Mouse (Mus musculus): Measurements from ENCODE around the gene Npm1.

Gene Npm1

DNA sequence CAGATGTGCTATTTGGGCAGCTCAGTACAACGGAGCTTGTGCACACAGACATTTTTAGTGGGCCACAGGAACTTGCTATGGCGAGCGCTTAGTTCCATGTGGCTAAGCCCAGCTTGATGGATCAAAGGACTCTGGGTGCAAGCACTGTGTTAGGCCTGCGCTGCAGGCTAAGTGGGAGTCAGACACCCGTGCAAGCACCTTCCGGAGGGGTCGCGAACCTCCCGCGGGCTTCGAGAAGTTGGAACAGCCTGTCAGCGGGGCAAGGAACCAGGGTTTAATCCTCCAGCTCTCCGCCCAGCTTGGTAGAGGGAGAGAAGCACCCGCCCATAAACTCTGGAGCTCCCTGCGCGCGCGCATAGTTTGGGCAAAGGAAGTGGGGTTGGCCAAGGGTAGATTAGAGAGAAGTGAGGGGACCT, 17.7 kb upstream of the Npm1 start:
- DNase-seq (ENCODE audit: low read depth, low spot score), result no peak

DNA sequence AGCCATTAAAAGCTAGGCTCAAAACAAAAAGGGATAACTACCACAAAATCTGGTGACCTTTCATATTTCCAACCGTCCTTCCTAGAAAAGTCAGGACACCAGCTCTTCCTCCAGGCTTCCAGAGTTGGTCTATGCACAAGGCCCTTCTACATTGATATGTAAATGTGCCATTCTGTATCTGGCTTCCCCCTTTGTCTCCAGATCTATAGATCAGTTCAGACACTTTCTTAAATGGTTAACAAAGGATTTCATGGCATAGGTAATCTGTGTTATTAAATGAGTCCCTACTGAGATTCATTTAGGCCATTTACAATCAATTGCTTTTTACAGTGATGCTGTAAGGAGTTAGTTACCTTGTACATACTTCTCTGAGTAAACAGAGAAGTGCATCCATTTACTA, 16.8 kb upstream of the Npm1 start:
- no peak for DNase-seq (ENCODE audit: low read depth, low spot score)

- DNase-seq (ENCODE audit: low read depth, low spot score), result no peak
These were observed 13.7 kb upstream of the Npm1 start for GRCm38 (mm10) chr11:33176525-33177245.

GRCm38 (mm10) chr11:33175768-33176167, 12.8 kb upstream of the Npm1 start:
- DNase-seq (ENCODE audit: low read depth, low spot score), result no peak

DNA sequence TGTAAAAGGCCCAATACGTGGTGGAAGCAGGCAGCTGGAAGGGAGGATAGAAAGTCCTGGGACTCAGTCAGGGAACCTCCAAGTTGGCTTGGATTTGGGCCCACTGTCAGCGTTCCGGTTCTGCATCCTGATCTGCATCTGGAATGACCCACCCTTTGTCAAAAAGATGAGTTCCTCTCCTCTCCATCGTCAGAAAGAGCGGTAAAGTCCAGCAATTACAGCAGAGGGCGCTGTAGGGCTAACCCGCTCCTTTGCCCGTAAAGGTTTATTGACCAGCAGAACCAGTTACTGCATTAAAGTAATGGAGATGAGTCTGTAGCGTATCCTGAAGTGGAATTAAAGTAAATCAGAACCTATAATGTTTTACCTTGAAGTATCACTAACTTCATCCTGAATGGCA, 7.5 kb upstream of the Npm1 start:
- no peak for DNase-seq (ENCODE audit: low read depth, low spot score)

DNA sequence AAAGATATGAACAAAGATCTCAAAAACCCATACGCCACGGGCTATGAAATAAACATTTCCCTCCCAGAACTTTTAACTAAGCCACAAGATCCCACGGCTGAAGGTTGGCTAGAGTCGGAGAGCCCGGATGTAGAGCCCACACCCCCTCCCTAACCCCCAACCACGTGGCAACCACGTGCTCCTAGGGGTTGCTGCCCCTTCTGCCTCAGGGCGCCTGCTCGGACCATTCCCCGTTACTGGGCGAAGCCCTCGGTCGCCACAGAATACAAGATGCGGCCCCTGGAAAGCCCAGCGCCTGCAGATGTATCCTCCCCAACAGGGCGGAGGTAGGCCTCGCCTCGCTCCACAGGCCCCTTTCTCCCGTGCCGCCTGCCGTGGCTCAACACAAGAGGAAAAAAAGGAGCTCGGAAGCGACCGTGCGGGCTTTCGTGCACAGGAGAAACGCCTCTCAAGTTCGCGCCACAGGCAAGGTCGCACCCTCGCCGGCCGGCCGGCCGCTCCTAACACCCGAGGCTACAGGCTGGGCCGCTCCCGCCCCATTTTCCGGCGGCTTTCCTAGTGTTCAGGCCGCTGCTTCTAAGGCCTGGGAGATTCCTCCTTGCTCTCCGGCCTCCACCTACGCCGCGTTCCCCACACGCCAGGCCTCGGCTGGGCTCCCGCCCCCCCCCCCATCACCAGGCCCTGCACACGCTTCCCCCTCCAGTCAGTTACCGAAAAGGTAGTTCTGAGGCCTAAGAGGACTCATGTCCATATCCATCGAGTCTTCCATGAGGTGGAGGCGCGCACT, 602 bp downstream of the Npm1 start:
- DNase-seq (ENCODE audit: low read depth, low spot score), result peak; percentile 82

GRCm38 (mm10) chr11:33159741-33160140, 3.3 kb downstream of the Npm1 start:
- no peak for DNase-seq (ENCODE audit: low read depth, low spot score)

DNA sequence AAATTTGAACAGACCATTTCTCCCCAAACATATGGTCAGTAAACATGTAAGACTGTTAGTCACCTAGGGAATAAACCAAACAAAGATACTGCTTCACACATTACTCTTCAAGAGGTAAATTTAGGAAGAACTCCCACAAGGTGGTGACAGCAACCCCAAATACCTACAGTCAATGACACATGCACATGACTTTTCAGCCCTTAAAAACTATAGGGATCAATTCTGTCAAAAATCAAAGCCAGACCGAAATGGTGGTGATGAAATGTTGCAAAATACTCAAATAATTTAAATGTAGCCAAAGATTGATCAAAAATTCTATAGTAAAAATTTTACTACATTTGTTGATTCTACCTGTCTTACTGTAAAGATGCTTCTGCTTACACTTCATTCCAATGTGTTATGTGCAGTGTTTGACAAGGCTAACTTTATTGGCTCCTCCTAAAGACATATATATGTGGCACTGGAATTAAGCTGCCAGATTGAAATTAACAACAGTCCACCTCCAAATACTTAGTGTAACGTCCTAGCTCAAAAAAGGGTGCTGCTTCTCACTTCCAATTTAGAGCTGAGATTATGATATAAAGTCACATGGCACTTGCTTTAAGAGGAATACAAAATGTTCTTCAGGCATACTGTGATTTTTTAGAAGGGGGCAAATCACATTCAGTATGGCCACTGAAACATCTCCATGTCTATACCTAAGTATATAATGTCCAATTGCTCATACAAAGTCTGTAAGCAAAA, 5.4 kb downstream of the Npm1 start:
- no peak for DNase-seq (ENCODE audit: low read depth, low spot score)

DNA sequence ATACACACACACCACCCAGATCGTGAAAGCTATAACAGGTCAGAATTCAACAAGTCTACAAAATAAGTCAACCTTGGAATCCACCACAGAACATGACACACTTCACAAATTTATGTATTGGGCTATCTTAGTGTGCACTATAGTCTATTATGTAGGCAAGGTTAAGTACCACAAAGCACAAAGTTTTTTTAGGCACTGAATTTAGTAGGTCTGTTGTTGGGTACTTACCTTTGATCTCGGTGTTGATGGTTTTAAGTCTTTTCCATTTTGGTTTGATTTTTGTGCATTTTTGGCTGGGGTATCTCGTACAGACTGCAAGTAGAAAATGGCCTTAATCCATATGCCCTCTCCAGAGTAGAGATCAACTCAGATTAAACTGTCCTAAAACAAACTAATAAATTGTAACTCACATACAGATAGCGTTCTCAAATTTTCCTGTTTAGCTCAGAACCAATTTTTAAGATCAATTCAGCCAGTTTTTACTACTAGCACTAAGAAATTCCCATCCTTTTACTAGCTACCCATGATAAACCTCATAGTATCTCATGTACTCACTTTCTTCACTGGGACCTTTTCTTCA, 6.5 kb downstream of the Npm1 start:
- DNase-seq (ENCODE audit: low read depth, low spot score), result no peak

GRCm38 (mm10) chr11:33154459-33154858, 8.5 kb downstream of the Npm1 start:
- DNase-seq (ENCODE audit: low read depth, low spot score), result no peak

GRCm38 (mm10) chr11:33152997-33153396, 10.0 kb downstream of the Npm1 start:
- DNase-seq (ENCODE audit: low read depth, low spot score), result no peak

DNA sequence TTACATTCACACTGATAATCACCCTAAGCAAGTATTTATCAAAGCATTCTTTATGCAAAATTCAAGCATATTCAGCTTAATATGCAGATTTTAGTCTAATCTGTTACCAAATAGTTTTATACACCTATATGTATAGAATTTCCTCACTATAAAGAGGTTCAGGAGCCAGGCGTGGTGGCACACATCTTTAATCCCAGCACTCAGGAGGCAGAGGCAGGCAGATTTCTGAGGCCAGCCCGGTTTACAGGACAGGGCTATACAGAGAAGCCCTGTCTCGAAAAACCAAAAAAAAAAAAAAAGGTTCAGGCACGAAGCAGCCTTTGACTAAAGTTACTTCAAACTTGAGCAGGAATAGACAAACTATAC, 11.2 kb downstream of the Npm1 start:
- DNase-seq (ENCODE audit: low read depth, low spot score), result no peak

- no peak for DNase-seq (ENCODE audit: low read depth, low spot score)
These were observed 11.8 kb downstream of the Npm1 start for GRCm38 (mm10) chr11:33151128-33151779.

DNA sequence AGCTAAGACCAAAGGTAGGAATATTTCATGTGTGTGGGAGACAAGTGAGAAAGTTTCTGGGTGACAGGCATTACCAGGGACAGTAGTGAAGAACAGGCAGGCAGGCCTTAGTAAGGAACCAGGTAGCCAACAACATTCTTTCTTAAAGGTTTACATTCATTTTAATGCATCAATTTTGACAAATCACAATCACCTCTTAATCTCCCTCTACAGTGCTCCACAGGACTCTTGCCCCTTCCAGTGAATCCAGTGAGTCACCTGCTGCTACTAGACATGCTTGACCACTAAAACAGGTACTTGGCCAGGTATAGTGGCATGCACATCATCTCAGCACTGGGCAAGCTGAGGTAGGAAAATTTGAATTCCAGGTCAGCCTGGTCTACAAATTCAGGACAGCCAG, 12.6 kb downstream of the Npm1 start:
- DNase-seq (ENCODE audit: low read depth, low spot score), result no peak

- DNase-seq (ENCODE audit: low read depth, low spot score), result no peak
These were observed 13.6 kb downstream of the Npm1 start for GRCm38 (mm10) chr11:33149453-33149852.

- DNase-seq (ENCODE audit: low read depth, low spot score), result no peak
These were observed 13.9 kb downstream of the Npm1 start for GRCm38 (mm10) chr11:33149088-33149436.

DNA sequence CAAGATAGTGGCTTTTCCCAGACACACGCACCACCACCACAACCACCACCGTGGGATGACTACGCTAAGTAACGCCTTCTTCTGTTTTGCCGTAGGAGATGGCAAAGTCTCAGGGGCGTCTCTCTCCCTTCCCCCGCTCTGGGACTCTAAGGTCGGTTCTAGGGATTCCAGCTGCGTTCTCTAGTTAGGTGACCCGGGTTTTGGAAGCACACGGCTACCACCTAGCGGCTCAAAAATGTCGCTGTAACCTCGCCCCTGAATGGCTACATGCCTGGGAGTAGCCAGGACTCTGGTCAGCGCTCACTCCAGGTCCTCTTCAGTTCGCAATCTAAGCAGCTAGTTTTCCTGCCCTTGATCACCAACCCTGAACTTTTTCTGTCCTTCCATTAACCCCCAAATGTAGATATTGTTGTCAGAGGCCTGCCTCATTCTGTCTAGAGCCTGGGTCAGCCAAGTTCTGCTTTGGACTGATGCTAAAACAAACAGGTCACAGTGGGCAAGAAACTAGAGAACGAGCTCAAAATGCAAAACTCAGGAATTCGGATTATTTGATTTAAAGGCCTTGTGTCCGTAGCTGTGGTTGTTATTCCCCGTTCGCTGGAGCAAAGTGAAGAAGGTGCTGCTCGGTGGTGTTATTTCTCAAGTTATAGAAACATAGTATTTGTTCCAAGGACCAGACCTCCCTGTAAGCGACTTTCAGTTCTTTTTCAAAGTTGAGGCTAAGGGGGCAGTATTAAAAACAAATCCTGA, 14.5 kb downstream of the Npm1 start:
- peak; percentile 94 for DNase-seq (ENCODE audit: low read depth, low spot score)

GRCm38 (mm10) chr11:33147572-33148337, 15.3 kb downstream of the Npm1 start:
- DNase-seq (ENCODE audit: low read depth, low spot score), result no peak

DNA sequence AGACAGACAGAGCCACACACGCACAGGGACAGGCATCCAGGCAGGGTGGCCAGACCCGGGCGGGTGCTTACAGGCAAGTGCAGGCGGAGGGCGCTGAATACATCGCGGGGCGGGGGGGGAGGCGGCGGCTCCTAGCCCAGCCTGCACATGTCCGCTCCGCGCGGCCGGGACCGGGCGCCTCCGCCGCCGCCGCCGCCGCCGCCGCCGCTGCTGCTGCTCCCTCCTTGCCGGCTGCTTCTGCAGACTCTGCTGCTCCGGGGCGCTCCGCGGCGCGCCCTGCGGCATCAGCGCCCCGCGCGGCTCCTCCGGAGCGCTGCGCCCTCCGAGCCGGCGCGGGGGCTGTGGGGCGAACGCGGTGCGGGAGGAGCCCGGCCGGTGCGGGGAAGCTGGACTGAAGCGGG, 15.8 kb downstream of the Npm1 start, which contains the start of gene Fgf18:
Gene Fgf18, minus strand, starts transcription at position 230 of the 401 bp plus-strand sequence.
- DNase-seq (ENCODE audit: low read depth, low spot score), result no peak

DNA sequence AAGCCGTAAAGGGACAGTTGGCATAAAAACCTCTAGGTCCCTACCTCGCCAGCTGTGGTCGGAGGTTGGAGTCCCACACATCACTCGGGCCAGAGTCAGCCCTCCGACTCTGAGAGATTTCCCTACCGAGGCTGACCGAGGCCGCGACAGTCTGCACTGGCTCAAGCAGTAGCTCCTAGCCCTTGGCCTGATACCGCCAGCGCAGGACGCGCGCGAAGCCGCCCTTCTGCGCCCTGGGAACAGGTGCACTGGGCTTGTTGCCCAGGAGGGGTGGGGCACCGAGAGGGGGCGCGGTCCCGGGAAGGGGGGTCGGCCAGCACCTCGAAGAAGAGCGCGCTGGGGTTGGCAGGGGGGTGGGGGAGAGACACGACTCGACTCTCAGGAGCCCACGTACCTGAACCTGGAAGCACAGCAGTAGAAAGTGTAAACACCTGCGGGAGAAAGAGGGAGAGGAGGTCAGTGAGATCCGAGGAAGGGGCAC, 16.3 kb downstream of the Npm1 start:
- DNase-seq (ENCODE audit: low read depth, low spot score), result no peak
